Mouse (Mus musculus) myocyte (in vitro differentiated cells): ENCODE results near the gene Sec23b.

Experiments used
- CEBPB ChIP-seq: IDR thresholded peaks from 2 replicates; pipeline ENCODE4 v1.6.1; 2011; ENCODE audit warnings: mild to moderate bottlenecking, moderate library complexity; ENCODE audit not compliant: poor library complexity, insufficient read depth, severe bottlenecking
- E2F4 ChIP-seq: IDR thresholded peaks from one replicate; pipeline ENCODE4 v1.6.1; 2011; ENCODE audit warnings: mild to moderate bottlenecking, control low read depth, moderate library complexity; ENCODE audit not compliant: insufficient read depth
- MAX ChIP-seq: IDR thresholded peaks from one replicate; pipeline ENCODE4 v1.6.1; 2011; ENCODE audit warnings: low read depth, mild to moderate bottlenecking, control low read depth
- MYOD1 ChIP-seq, 3 experiments: IDR thresholded peaks; one replicate each; pipeline ENCODE4 v1.6.1; 2011; ENCODE audit warnings: control low read depth in 2 of 3, low read depth in 2 of 3, mild to moderate bottlenecking in 2 of 3, moderate library complexity in 1 of 3; ENCODE audit not compliant: insufficient read length in 2 of 3, control insufficient read depth in 1 of 3
- MYOG ChIP-seq, 3 experiments: IDR thresholded peaks; one replicate each; pipeline ENCODE4 v1.6.1; 2011; ENCODE audit warnings: control low read depth in 2 of 3, low read depth in 2 of 3, mild to moderate bottlenecking in 2 of 3; ENCODE audit not compliant: insufficient read length in 2 of 3, control insufficient read depth in 1 of 3, insufficient read depth in 1 of 3
- POLR2A ChIP-seq: IDR thresholded peaks from one replicate; pipeline ENCODE4 v1.6.1; 2011; ENCODE audit warnings: low read depth, mild to moderate bottlenecking, control low read depth, moderate library complexity; ENCODE audit not compliant: insufficient read length
- REST ChIP-seq: IDR thresholded peaks from one replicate; pipeline ENCODE4 v1.6.1; 2011; ENCODE audit warnings: mild to moderate bottlenecking, control low read depth, moderate library complexity; ENCODE audit not compliant: insufficient read depth, insufficient read length
- TCF12 ChIP-seq: IDR thresholded peaks from one replicate; pipeline ENCODE4 v1.6.1; 2011; ENCODE audit warnings: mild to moderate bottlenecking, control low read depth; ENCODE audit not compliant: poor library complexity, insufficient read depth, severe bottlenecking

- TF ChIP-seq POLR2A (no peak), MYOG (IDR thresholded peaks at IDR 0.05; ENCODE audit: control insufficient read depth in 1 of 3, insufficient read depth in 1 of 3, insufficient read length in 2 of 3, low read depth in 2 of 3) (no peak), TCF12 (no peak), MYOD1 (IDR thresholded peaks at IDR 0.05; ENCODE audit: control insufficient read depth in 1 of 3, insufficient read length in 2 of 3, low read depth in 2 of 3) (no peak), CEBPB (no peak), E2F4 (no peak), MAX (no peak), REST (no peak)
These were observed 45.5 kb downstream of the Sec23b start for GRCm38 (mm10) chr2:144601576-144601975.
